In the genomic region with DNA sequence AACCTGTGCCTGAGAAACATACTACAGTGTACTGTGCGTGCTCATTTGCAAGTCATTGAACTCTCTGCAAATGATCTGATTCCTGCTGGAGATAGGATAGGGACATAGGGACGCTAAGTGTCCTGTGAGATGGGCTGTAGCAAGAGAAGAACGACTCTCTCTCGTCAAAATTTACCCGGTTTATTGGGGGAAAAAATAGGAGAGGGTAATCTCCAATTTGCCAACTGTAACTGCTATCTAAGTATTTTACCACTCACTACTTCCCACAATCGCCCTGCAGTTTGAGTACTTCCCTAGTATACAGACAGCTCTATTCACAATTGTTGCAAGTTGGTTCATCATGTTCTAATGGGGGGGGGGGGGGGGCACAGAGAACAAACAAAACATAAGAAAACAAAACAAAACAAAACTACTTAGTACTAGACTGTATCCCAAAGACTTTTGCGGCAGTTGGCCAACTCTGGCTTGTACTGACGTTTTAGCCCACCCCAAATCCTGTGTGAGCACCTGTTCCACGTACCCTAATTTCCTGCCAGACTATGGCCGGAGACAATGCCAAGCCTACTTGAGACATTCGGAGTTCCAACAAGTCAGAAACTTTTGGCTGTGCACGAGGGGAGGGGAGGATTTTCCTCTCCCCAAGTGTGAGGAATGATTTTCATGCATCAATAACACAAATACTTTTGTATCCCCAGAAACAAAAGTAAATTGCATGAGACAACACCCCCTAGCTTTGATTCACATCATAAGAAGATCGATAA, we compare ENCODE assay signal across 8 mouse cellular contexts. TPM values are rescaled to one million over a fixed set of nuclear protein-coding genes. Genes with fewer than 3 reads are reported as not detected.
A peak's percentile ranks its signal among the peaks of the same experiment; 100 is the strongest.
DNase-seq lines count a peak whose midpoint lies in the region; ATAC-seq lines count a peak whose summit lies in the region.

No protein-coding gene starts in this region.

- no peak overlapping the region; the same call in 1 of the 2 replicates for H3K9ac ChIP-seq in heart, embryonic 11.5 days (ENCODE audit: low read depth, low read length)
- H3K9ac ChIP-seq in hindbrain, embryonic 11.5 days (ENCODE audit: low read depth, low read length), result no peak overlapping the region

- DNase-seq in heart, adult 8-10 months (ENCODE audit: low spot score), result no peak
- peak; percentile 11 for DNase-seq in Muller cell, postnatal 12 days (ENCODE audit: inconsistent ontology term)
- DNase-seq in hindbrain, embryonic 11.5 days (ENCODE audit: low spot score), result no peak
- DNase-seq in midbrain, embryonic 10.5 days (ENCODE audit: low spot score), result no peak
- DNase-seq in frontal cortex, postnatal 10 days (ENCODE audit: low spot score in 2 of 2), result no peak
- no peak for DNase-seq in spleen, adult 12 weeks (ENCODE audit: low spot score)

- no peak overlapping the region for H3K27ac ChIP-seq in heart, embryonic 11.5 days (ENCODE audit: low read depth, low read length)
- H3K27ac ChIP-seq in hindbrain, embryonic 11.5 days (ENCODE audit: low read depth, low read length), result no peak overlapping the region
- H3K27ac ChIP-seq in midbrain, embryonic 10.5 days (replicated peaks), result peak overlapping the region; percentile 87; the same call in 1 of the 2 replicates

- peak overlapping the region; percentile 84 for H3K4me2 ChIP-seq in heart, embryonic 11.5 days
- H3K4me2 ChIP-seq in hindbrain, embryonic 11.5 days (replicated peaks; ENCODE audit: low read depth, low read length), result peak overlapping the region; percentile 63

- peak overlapping the region; percentile 78 for H3K4me3 ChIP-seq in heart, embryonic 11.5 days (ENCODE audit: low read depth, low read length)
- peak overlapping the region; percentile 68; the same call in 1 of the 2 replicates for H3K4me3 ChIP-seq in hindbrain, embryonic 11.5 days (ENCODE audit: low read depth, low read length)
- peak overlapping the region; percentile 79 for H3K4me3 ChIP-seq in midbrain, embryonic 10.5 days

- no peak for ATAC-seq in heart, embryonic 11.5 days (replicated peaks; ENCODE audit: insufficient number of reproducible peaks, low FRiP score, low TSS enrichment)
- ATAC-seq in hindbrain, embryonic 11.5 days (ENCODE audit: low FRiP score), result no peak
- ATAC-seq in monocyte, adult 5-6 weeks (replicated peaks; ENCODE audit: insufficient number of reproducible peaks, low FRiP score, low TSS enrichment, poor library complexity, severe bottlenecking), result no peak

- no peaks in the 10 kb centered on the region for H3K36me3 ChIP-seq in heart, embryonic 11.5 days (ENCODE audit: control insufficient read depth, insufficient read depth, low read length)
- H3K36me3 ChIP-seq in hindbrain, embryonic 11.5 days (ENCODE audit: control insufficient read depth, insufficient read depth, low read length), result no peaks in the 10 kb centered on the region
- no peaks in the 10 kb centered on the region for H3K36me3 ChIP-seq in midbrain, embryonic 10.5 days

- H3K27me3 ChIP-seq in heart, embryonic 11.5 days (ENCODE audit: control insufficient read depth, insufficient read depth, low read length), result no peaks in the 10 kb centered on the region
- H3K27me3 ChIP-seq in hindbrain, embryonic 11.5 days (ENCODE audit: control insufficient read depth, insufficient read depth, low read length), result no peaks in the 10 kb centered on the region
- H3K27me3 ChIP-seq in midbrain, embryonic 10.5 days (ENCODE audit: low read depth, poor library complexity, severe bottlenecking), result no peaks in the 10 kb centered on the region

- H3K4me1 ChIP-seq in heart, embryonic 11.5 days (ENCODE audit: control insufficient read depth, insufficient read depth, low read length), result 0 out of 2 replicates have a peak, but pooled peaks cover 2% of the 10 kb centered on the region
- no peaks in the 10 kb centered on the region for H3K4me1 ChIP-seq in hindbrain, embryonic 11.5 days (replicated peaks; ENCODE audit: control insufficient read depth, insufficient read depth, low read length)
- peaks cover 25% of the 10 kb centered on the region for H3K4me1 ChIP-seq in midbrain, embryonic 10.5 days

- no peaks in the 10 kb centered on the region for H3K9me3 ChIP-seq in heart, embryonic 11.5 days (replicated peaks; ENCODE audit: control insufficient read depth, low read length)
- H3K9me3 ChIP-seq in hindbrain, embryonic 11.5 days (ENCODE audit: control insufficient read depth, low read length), result no peaks in the 10 kb centered on the region
- no peaks in the 10 kb centered on the region for H3K9me3 ChIP-seq in midbrain, embryonic 10.5 days (replicated peaks)

- whole genome bisulfite sequencing in heart, embryonic 11.5 days (ENCODE audit: insufficient replicate concordance), result 35% methylated on average over 13 of the region's 13 CpGs
- 39% methylated on average over 13 of the region's 13 CpGs for WGBS in hindbrain, embryonic 11.5 days
- 38% methylated on average over 13 of the region's 13 CpGs for WGBS in midbrain, embryonic 10.5 days

RNA-seq across cellular contexts. Expression of a gene that starts 2.6 kb away (rescaled TPM):
- 3.1 and 3.5 TPM in 2 replicates for polyA plus RNA-seq in heart, embryonic 11.5 days (2014; fragmentation: Nextera tagmentation; extraction: Ambion mirVana)
- 1 to 10 TPM; 5.8 to 8.6 (median 7.7) TPM for total RNA-seq in heart, adult 8-10 months (2022)
- 4.7 and 5.1 TPM in 2 replicates for polyA plus RNA-seq in hindbrain, embryonic 11.5 days (2014; fragmentation: Nextera tagmentation; extraction: Ambion mirVana)
- polyA plus RNA-seq in midbrain, embryonic 10.5 days (2016; fragmentation: Nextera tagmentation; extraction: Ambion mirVana), result 6.1 and 6.5 TPM in 2 replicates
- 11.0 to 23.6 TPM (median 21.4 TPM) in 3 replicates for total RNA-seq in monocyte, adult 5-6 weeks (2017)
